In the genomic region with DNA sequence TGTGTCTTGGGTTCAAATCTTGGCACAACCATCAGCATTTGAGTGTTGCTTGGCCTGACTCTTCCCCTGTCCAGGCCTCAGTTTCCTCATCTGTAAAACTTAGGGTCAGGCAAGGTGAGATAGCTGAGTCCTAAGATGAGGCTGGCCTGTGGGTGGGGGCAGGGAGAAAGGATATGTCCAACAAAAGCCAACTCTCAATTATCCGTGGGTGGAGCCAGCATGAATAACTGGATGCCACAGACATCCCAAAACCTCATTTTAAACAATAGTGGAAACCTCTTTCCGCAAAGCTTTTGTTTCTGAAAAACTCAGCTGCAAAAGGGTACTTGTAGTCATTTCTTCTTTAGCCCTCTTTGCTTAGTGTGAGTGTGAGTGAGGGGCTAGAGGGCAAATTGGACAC, we compare ENCODE assay signal across 9 mouse cellular contexts. TPM values are rescaled to one million over a fixed set of nuclear protein-coding genes. Genes with fewer than 3 reads are reported as not detected.
DNase-seq lines count a peak whose midpoint lies in the region; ATAC-seq and TF ChIP-seq lines count a peak whose summit lies in the region.
"Had no signal": no experiment of that assay in that cellular context is flagged by ENCODE, and none has a peak within 500 bp of the region (broad histone marks: within the 10 kb centered on the region; RNA-seq: fewer than 3 reads in every experiment).

No protein-coding gene starts in this region.

- H3K4me3 ChIP-seq in liver, embryonic 11.5 days (ENCODE audit: low read depth, low read length): peak overlapping the region; percentile 75
- H3K4me3 ChIP-seq in liver, postnatal 0 days (ENCODE audit: low read depth, low read length): no peak overlapping the region
- peak overlapping the region; percentile 75 for H3K4me3 ChIP-seq in forebrain, embryonic 10.5 days
- no peak overlapping the region for H3K4me3 ChIP-seq in intestine, postnatal 0 days (ENCODE audit: low read depth, low read length)
- H3K4me3 ChIP-seq in stomach, embryonic 14.5 days (ENCODE audit: low read depth, low read length): peak overlapping the region; percentile 89; the same call in 1 of the 2 replicates
- H3K4me3 ChIP-seq: erythroblast, embryonic 14.5 days; megakaryocyte, embryonic 14.5 days had no signal

- peak overlapping the region; percentile 82 for H3K4me2 ChIP-seq in liver, embryonic 11.5 days
- no peak overlapping the region for H3K4me2 ChIP-seq in liver, postnatal 0 days (ENCODE audit: low read depth, low read length)
- H3K4me2 ChIP-seq in intestine, postnatal 0 days (replicated peaks; ENCODE audit: low read depth): peak overlapping the region; percentile 96; the same call in 1 of the 2 replicates
- H3K4me2 ChIP-seq in stomach, embryonic 14.5 days (replicated peaks; ENCODE audit: low read depth, low read length): peak overlapping the region; percentile 96

- no peak for DNase-seq in liver, embryonic 11.5 days (ENCODE audit: low spot score)
- no peak for DNase-seq in liver, postnatal 0 days
- DNase-seq in forebrain, embryonic 10.5 days (ENCODE audit: extremely low spot score, low spot score): no peak
- no peak for DNase-seq in cerebellum, postnatal 14 days
- no peak for DNase-seq in urinary bladder, postnatal 10 days (ENCODE audit: low spot score)

- TF ChIP-seq CTCF in liver, postnatal 0 days (IDR thresholded peaks at IDR 0.05; ENCODE audit: low read depth): no peak
- TF ChIP-seq CTCF in intestine, postnatal 0 days (IDR thresholded peaks at IDR 0.05; ENCODE audit: low read depth): no peak

- ATAC-seq in liver, embryonic 11.5 days (replicated peaks; ENCODE audit: low FRiP score): no peak
- ATAC-seq in liver, postnatal 0 days: no peak
- ATAC-seq in intestine, postnatal 0 days: no peak
- no peak for ATAC-seq in stomach, embryonic 14.5 days (ENCODE audit: insufficient number of reproducible peaks, insufficient read depth, low FRiP score, low read depth)

- H3K9ac ChIP-seq in liver, embryonic 11.5 days (ENCODE audit: low read depth, low read length): no peak overlapping the region
- H3K9ac ChIP-seq in liver, postnatal 0 days (replicated peaks): no peak overlapping the region
- H3K9ac ChIP-seq in intestine, postnatal 0 days (ENCODE audit: low read depth, low read length): no peak overlapping the region
- no peak overlapping the region for H3K9ac ChIP-seq in stomach, embryonic 14.5 days (replicated peaks; ENCODE audit: low read depth, low read length)

- TF ChIP-seq EP300 in liver, postnatal 0 days (IDR thresholded peaks at IDR 0.05; ENCODE audit: low read depth): no peak

- H3K27me3 ChIP-seq in liver, embryonic 11.5 days (replicated peaks; ENCODE audit: control insufficient read depth, insufficient read depth, low read length): peaks cover 33% of the 10 kb centered on the region
- H3K27me3 ChIP-seq in liver, postnatal 0 days (ENCODE audit: insufficient read depth, low read length): peaks cover 26% of the 10 kb centered on the region
- H3K27me3 ChIP-seq in forebrain, embryonic 10.5 days (ENCODE audit: poor library complexity, severe bottlenecking): no peaks in the 10 kb centered on the region
- no peaks in the 10 kb centered on the region for H3K27me3 ChIP-seq in intestine, postnatal 0 days (replicated peaks; ENCODE audit: control insufficient read depth, insufficient read depth, low read length)
- H3K27me3 ChIP-seq in stomach, embryonic 14.5 days (ENCODE audit: control insufficient read depth, insufficient read depth, low read length): no peaks in the 10 kb centered on the region

- 65% methylated on average over 2 of the region's 2 CpGs for WGBS in liver, embryonic 11.5 days
- 66% methylated on average over 2 of the region's 2 CpGs for WGBS in liver, postnatal 0 days (ENCODE audit: insufficient replicate concordance)
- 36% methylated on average over 2 of the region's 2 CpGs for WGBS in forebrain, embryonic 10.5 days
- WGBS in intestine, postnatal 0 days: 60% methylated on average over 2 of the region's 2 CpGs
- 47% methylated on average over 2 of the region's 2 CpGs for WGBS in stomach, embryonic 14.5 days

- no peaks in the 10 kb centered on the region for H3K9me3 ChIP-seq in liver, embryonic 11.5 days (ENCODE audit: control insufficient read depth, low read length)
- H3K9me3 ChIP-seq in liver, postnatal 0 days (ENCODE audit: low read length): no peaks in the 10 kb centered on the region
- H3K9me3 ChIP-seq in forebrain, embryonic 10.5 days: 0 out of 2 replicates have a peak, but pooled peaks cover 2% of the 10 kb centered on the region
- no peaks in the 10 kb centered on the region for H3K9me3 ChIP-seq in intestine, postnatal 0 days (ENCODE audit: control insufficient read depth)
- no peaks in the 10 kb centered on the region for H3K9me3 ChIP-seq in stomach, embryonic 14.5 days (ENCODE audit: control insufficient read depth, low read depth, low read length)
- H3K9me3 ChIP-seq: megakaryocyte, embryonic 14.5 days had no signal

- no peaks in the 10 kb centered on the region for H3K36me3 ChIP-seq in liver, embryonic 11.5 days (ENCODE audit: control insufficient read depth, insufficient read depth, low read length)
- H3K36me3 ChIP-seq in liver, postnatal 0 days (replicated peaks; ENCODE audit: insufficient read depth, low read length): no peaks in the 10 kb centered on the region
- H3K36me3 ChIP-seq in forebrain, embryonic 10.5 days (replicated peaks): peaks cover 2% of the 10 kb centered on the region; the same call in 1 of the 2 replicates
- H3K36me3 ChIP-seq in intestine, postnatal 0 days (ENCODE audit: control insufficient read depth, insufficient read depth): no peaks in the 10 kb centered on the region
- no peaks in the 10 kb centered on the region for H3K36me3 ChIP-seq in stomach, embryonic 14.5 days (ENCODE audit: control insufficient read depth, insufficient read depth, low read length)

- no peak overlapping the region; the same call in 1 of the 2 replicates for H3K27ac ChIP-seq in liver, embryonic 11.5 days (ENCODE audit: low read depth, low read length)
- H3K27ac ChIP-seq in liver, postnatal 0 days (ENCODE audit: low read depth): no peak overlapping the region
- peak overlapping the region; percentile 97 for H3K27ac ChIP-seq in forebrain, embryonic 10.5 days
- no peak overlapping the region for H3K27ac ChIP-seq in intestine, postnatal 0 days (ENCODE audit: low read depth, low read length)
- peak overlapping the region; percentile 92; the same call in 1 of the 2 replicates for H3K27ac ChIP-seq in stomach, embryonic 14.5 days (ENCODE audit: low read length)

- peaks cover 57% of the 10 kb centered on the region for H3K4me1 ChIP-seq in liver, embryonic 11.5 days (replicated peaks; ENCODE audit: control insufficient read depth, insufficient read depth, low read length)
- peaks cover 10% of the 10 kb centered on the region; the same call in 1 of the 2 replicates for H3K4me1 ChIP-seq in liver, postnatal 0 days (ENCODE audit: insufficient read depth)
- peaks cover 97% of the 10 kb centered on the region for H3K4me1 ChIP-seq in forebrain, embryonic 10.5 days
- H3K4me1 ChIP-seq in intestine, postnatal 0 days (replicated peaks; ENCODE audit: control insufficient read depth, insufficient read depth, low read length): peaks cover 5% of the 10 kb centered on the region; the same call in 1 of the 2 replicates
- H3K4me1 ChIP-seq in stomach, embryonic 14.5 days (ENCODE audit: control insufficient read depth, insufficient read depth, low read length): peaks cover 74% of the 10 kb centered on the region

RNA-seq across cellular contexts. Expression of a gene that starts 2.3 kb away (rescaled TPM):
- 10.8 and 11.7 TPM in 2 replicates for polyA plus RNA-seq in liver, embryonic 11.5 days (2014; fragmentation: Nextera tagmentation; extraction: Ambion mirVana)
- 1.7 and 1.9 TPM in 2 replicates for polyA plus RNA-seq in liver, postnatal 0 days (2015; fragmentation: Nextera tagmentation; extraction: Ambion mirVana)
- 22.5 and 23.2 TPM in 2 replicates for polyA plus RNA-seq in forebrain, embryonic 10.5 days (2016; fragmentation: Nextera tagmentation; extraction: Ambion mirVana)
- 9.2 and 10.5 TPM in 2 replicates for polyA plus RNA-seq in intestine, postnatal 0 days (2015; fragmentation: Nextera tagmentation; extraction: Ambion mirVana)
- 31.0 and 34.7 TPM in 2 replicates for polyA plus RNA-seq in stomach, embryonic 14.5 days (2014; fragmentation: Nextera tagmentation; extraction: Ambion mirVana)

RNA-seq across cellular contexts. Expression of a gene that starts 28.0 kb away (rescaled TPM):
- polyA plus RNA-seq in liver, embryonic 11.5 days (2014; fragmentation: Nextera tagmentation; extraction: Ambion mirVana): 110 and 116 TPM in 2 replicates
- 59.7 and 66.3 TPM in 2 replicates for polyA plus RNA-seq in liver, postnatal 0 days (2015; fragmentation: Nextera tagmentation; extraction: Ambion mirVana)
- 93.5 and 94.7 TPM in 2 replicates for polyA plus RNA-seq in forebrain, embryonic 10.5 days (2016; fragmentation: Nextera tagmentation; extraction: Ambion mirVana)
- 63.3 and 72.1 TPM in 2 replicates for polyA plus RNA-seq in intestine, postnatal 0 days (2015; fragmentation: Nextera tagmentation; extraction: Ambion mirVana)
- polyA plus RNA-seq in stomach, embryonic 14.5 days (2014; fragmentation: Nextera tagmentation; extraction: Ambion mirVana): 84.7 and 85.5 TPM in 2 replicates

RNA-seq across cellular contexts. Expression of a gene that starts 37.2 kb away (rescaled TPM):
- polyA plus RNA-seq in liver, embryonic 11.5 days (2014; fragmentation: Nextera tagmentation; extraction: Ambion mirVana): 23.3 and 25.1 TPM in 2 replicates
- 3.9 and 5.6 TPM in 2 replicates for polyA plus RNA-seq in liver, postnatal 0 days (2015; fragmentation: Nextera tagmentation; extraction: Ambion mirVana)
- 32.0 and 37.5 TPM in 2 replicates for polyA plus RNA-seq in forebrain, embryonic 10.5 days (2016; fragmentation: Nextera tagmentation; extraction: Ambion mirVana)
- 9.3 and 10.8 TPM in 2 replicates for polyA plus RNA-seq in intestine, postnatal 0 days (2015; fragmentation: Nextera tagmentation; extraction: Ambion mirVana)
- 24.9 and 25.7 TPM in 2 replicates for polyA plus RNA-seq in stomach, embryonic 14.5 days (2014; fragmentation: Nextera tagmentation; extraction: Ambion mirVana)

RNA-seq across cellular contexts. Expression of a gene that starts 42.9 kb away (rescaled TPM):
- polyA plus RNA-seq in liver, embryonic 11.5 days (2014; fragmentation: Nextera tagmentation; extraction: Ambion mirVana): 9.3 and 9.4 TPM in 2 replicates
- 1.6 and 1.9 TPM in 2 replicates for polyA plus RNA-seq in liver, postnatal 0 days (2015; fragmentation: Nextera tagmentation; extraction: Ambion mirVana)
- 9.2 and 9.3 TPM in 2 replicates for polyA plus RNA-seq in forebrain, embryonic 10.5 days (2016; fragmentation: Nextera tagmentation; extraction: Ambion mirVana)
- 5.0 and 5.3 TPM in 2 replicates for polyA plus RNA-seq in intestine, postnatal 0 days (2015; fragmentation: Nextera tagmentation; extraction: Ambion mirVana)
- 17.5 and 20.4 TPM in 2 replicates for polyA plus RNA-seq in stomach, embryonic 14.5 days (2014; fragmentation: Nextera tagmentation; extraction: Ambion mirVana)

RNA-seq across cellular contexts. Expression of a gene that starts 43.0 kb away (rescaled TPM):
- polyA plus RNA-seq in liver, embryonic 11.5 days (2014; fragmentation: Nextera tagmentation; extraction: Ambion mirVana): 104 and 111 TPM in 2 replicates
- 66.0 and 70.5 TPM in 2 replicates for polyA plus RNA-seq in liver, postnatal 0 days (2015; fragmentation: Nextera tagmentation; extraction: Ambion mirVana)
- polyA plus RNA-seq in forebrain, embryonic 10.5 days (2016; fragmentation: Nextera tagmentation; extraction: Ambion mirVana): 63.7 and 66.3 TPM in 2 replicates
- polyA plus RNA-seq in intestine, postnatal 0 days (2015; fragmentation: Nextera tagmentation; extraction: Ambion mirVana): 37.9 and 38.6 TPM in 2 replicates
- polyA plus RNA-seq in stomach, embryonic 14.5 days (2014; fragmentation: Nextera tagmentation; extraction: Ambion mirVana): 57.8 and 61.6 TPM in 2 replicates

Comparison
In these comparisons a context has a peak if more than half of its experiments do, and no peak if none do; other contexts are left out.
1. H3K4me3 ChIP-seq: peak in liver, embryonic 11.5 days (single experiment), forebrain, embryonic 10.5 days (single experiment) and stomach, embryonic 14.5 days (single experiment); none in liver, postnatal 0 days (single experiment) and intestine, postnatal 0 days (single experiment).
2. H3K27ac ChIP-seq: peak in forebrain, embryonic 10.5 days (single experiment) and stomach, embryonic 14.5 days (single experiment); none in liver, embryonic 11.5 days (single experiment), liver, postnatal 0 days (single experiment) and intestine, postnatal 0 days (single experiment).